Mouse (Mus musculus): Measurements from ENCODE around the gene Plekhj1.

- TF ChIP-seq TAL1 (IDR thresholded peaks at IDR 0.05; ENCODE audit: low read length) (no peak), GATA1 (IDR thresholded peaks at IDR 0.05; ENCODE audit: low read length) (no peak)
Measured at GRCm38 (mm10) chr10:80832818-80833217, 34.4 kb upstream of the Plekhj1 start.

Measured in erythroblast, embryonic 14.5 days (primary cell).